Mouse (Mus musculus): ENCODE measurements at regions not wholly inside any gene's neighbourhood (a gene's known extent, or its start where the extent isn't known, plus 50 kb on each side); places are given as distances from the start of the nearest gene placed in this dataset.

DNA sequence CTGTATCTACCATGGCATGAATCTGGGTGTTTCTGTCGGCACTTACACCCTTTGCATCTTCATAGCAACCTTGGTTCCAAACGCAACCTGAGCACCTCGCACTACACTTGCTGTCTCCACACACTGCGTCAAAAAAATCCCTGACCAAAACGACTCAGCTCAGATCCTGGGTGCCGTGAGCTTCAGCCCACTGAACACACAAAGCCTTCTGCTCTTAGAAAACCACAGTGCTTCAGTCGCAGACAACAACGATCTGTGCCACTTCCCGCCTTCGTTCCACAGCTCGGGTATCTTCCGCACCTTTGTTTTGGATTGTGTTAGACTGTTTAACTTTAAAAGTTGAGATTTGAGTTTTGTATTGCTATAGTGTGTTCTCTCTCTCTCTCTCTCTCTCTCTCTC is 105.7 kb downstream of the Sp3 start:
- no peaks in the 10 kb centered on the region for H3K9me3 ChIP-seq (replicated peaks; ENCODE audit: low read length)
- H3K9ac ChIP-seq (ENCODE audit: insufficient read depth, low read depth): no peak overlapping the region
- no peaks in the 10 kb centered on the region; the same call in 1 of the 2 replicates for H3K79me2 ChIP-seq (replicated peaks; ENCODE audit: control insufficient read depth, extremely low read depth, insufficient read depth, poor library complexity, severe bottlenecking)
- H3K27me3 ChIP-seq (replicated peaks): no peaks in the 10 kb centered on the region
- dilution Hi-C loops (cut with MboI; ENCODE audit: extremely low pct_ligation_motif_present, extremely low pct_unique_long_range_greater_than_20kb, low sequenced_read_pairs): no loop called here
- TF ChIP-seq HCFC1 (IDR thresholded peaks at IDR 0.05; ENCODE audit: low read depth, low read length) (no peak), BHLHE40 (IDR thresholded peaks at IDR 0.05; ENCODE audit: low read depth, low read length) (no peak), RCOR1 (conservative IDR thresholded peaks at IDR 0.05; ENCODE audit: low read depth, low read length) (no peak), EP300 (IDR thresholded peaks at IDR 0.05; ENCODE audit: low read length) (no peak), MXI1 (IDR thresholded peaks at IDR 0.05; ENCODE audit: low read depth, low read length) (no peak), ELF1 (IDR thresholded peaks at IDR 0.05; ENCODE audit: low read depth, low read length) (no peak), UBTF (IDR thresholded peaks at IDR 0.05; ENCODE audit: low read depth, low read length) (no peak), SIN3A (IDR thresholded peaks at IDR 0.05; ENCODE audit: low read length) (no peak), MAZ (IDR thresholded peaks at IDR 0.05; ENCODE audit: low read depth, low read length) (no peak), GABPA (IDR thresholded peaks at IDR 0.05; ENCODE audit: insufficient replicate concordance, low read depth, low read length) (no peak), MEF2A (IDR thresholded peaks at IDR 0.05; ENCODE audit: borderline replicate concordance, low read depth, low read length) (no peak), ZNF384 (IDR thresholded peaks at IDR 0.05; ENCODE audit: low read depth, low read length) (no peak)
- no peak for DNase-seq (ENCODE audit: extremely low read depth)
- H3K36me3 ChIP-seq (replicated peaks in 1 of 2; ENCODE audit: control insufficient read depth in 1 of 2, insufficient read depth in 1 of 2, low read length in 1 of 2): no peaks in the 10 kb centered on the region
- no peak overlapping the region for H3K4me2 ChIP-seq (ENCODE audit: insufficient read depth, low read depth, poor library complexity, severe bottlenecking)
- H3K4me1 ChIP-seq (ENCODE audit: control insufficient read depth in 1 of 2, insufficient read depth in 2 of 2): peaks cover 3 to 9% of the 10 kb centered on the region in 2 experiments; a peak in 2 of 4 replicates
- no peak overlapping the region for H3K4me3 ChIP-seq (replicated peaks in 1 of 3; ENCODE audit: low read depth in 2 of 3, low read length in 2 of 3, poor library complexity in 1 of 3)
- in situ Hi-C loops (cut with MboI; ENCODE audit: low pct_ligation_motif_present, low pct_unique_long_range_greater_than_20kb, low sequenced_read_pairs): no loop called here
- H3K27ac ChIP-seq (ENCODE audit: insufficient read depth, low read depth): no peak overlapping the region

DNA sequence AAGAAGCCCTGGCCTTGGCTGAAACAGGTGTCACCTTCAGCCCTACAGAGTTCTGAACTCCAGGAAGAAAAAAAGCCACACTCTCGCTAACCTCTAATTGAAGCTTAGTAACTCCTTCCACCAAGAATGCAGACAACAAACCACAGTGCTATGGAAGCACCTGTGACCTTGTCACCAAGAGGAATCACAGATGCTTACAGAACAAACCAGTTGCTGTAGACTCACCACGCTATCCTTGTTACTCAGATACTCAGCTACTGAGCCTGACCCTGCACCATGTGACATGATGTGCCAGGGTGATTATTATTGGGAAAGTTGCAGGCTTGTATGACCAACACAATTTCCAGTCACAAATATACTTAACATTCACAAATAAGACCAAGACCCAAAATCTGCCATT is 104.6 kb downstream of the Sp3 start:
- H3K9me3 ChIP-seq (replicated peaks; ENCODE audit: low read length): no peaks in the 10 kb centered on the region
- DNase-seq (ENCODE audit: extremely low read depth): no peak
- in situ Hi-C loops (cut with MboI; ENCODE audit: low pct_ligation_motif_present, low pct_unique_long_range_greater_than_20kb, low sequenced_read_pairs): no loop called here
- H3K79me2 ChIP-seq (replicated peaks; ENCODE audit: control insufficient read depth, extremely low read depth, insufficient read depth, poor library complexity, severe bottlenecking): no peaks in the 10 kb centered on the region; the same call in 1 of the 2 replicates
- TF ChIP-seq RCOR1 (conservative IDR thresholded peaks at IDR 0.05; ENCODE audit: low read depth, low read length) (no peak), HCFC1 (IDR thresholded peaks at IDR 0.05; ENCODE audit: low read depth, low read length) (no peak)
- dilution Hi-C loops (cut with MboI; ENCODE audit: extremely low pct_ligation_motif_present, extremely low pct_unique_long_range_greater_than_20kb, low sequenced_read_pairs): no loop called here
- no peaks in the 10 kb centered on the region for H3K27me3 ChIP-seq (replicated peaks)
- H3K27ac ChIP-seq (ENCODE audit: insufficient read depth, low read depth): no peak overlapping the region
- no peak overlapping the region for H3K4me2 ChIP-seq (ENCODE audit: insufficient read depth, low read depth, poor library complexity, severe bottlenecking)
- H3K4me1 ChIP-seq (ENCODE audit: control insufficient read depth in 1 of 2, insufficient read depth in 2 of 2): peaks cover 3 to 9% of the 10 kb centered on the region in 2 experiments; a peak in 2 of 4 replicates
- no peaks in the 10 kb centered on the region for H3K36me3 ChIP-seq (replicated peaks in 1 of 2; ENCODE audit: control insufficient read depth in 1 of 2, insufficient read depth in 1 of 2, low read length in 1 of 2)
- H3K4me3 ChIP-seq (replicated peaks in 1 of 3; ENCODE audit: low read depth in 2 of 3, low read length in 2 of 3, poor library complexity in 1 of 3): no peak overlapping the region
- H3K9ac ChIP-seq (ENCODE audit: insufficient read depth, low read depth): no peak overlapping the region

DNA sequence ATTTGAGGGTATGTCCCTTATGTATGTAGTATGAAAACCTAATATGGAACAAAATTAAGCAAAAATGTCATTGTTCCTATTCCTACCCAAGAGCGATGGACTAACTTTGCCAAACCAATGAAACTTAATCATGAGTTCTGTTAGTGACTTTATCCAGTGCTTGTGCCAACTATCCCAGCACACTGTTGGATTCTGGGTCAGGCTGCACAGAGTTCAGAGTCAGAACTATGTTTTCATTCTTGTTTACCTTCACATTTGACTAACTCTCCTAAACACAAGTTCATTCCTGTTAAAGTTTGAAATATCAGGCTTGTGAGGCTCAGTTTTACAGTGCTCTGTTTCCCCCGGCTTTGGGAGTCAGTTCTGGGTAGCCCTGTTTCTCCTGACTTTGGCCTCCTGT is 100.2 kb downstream of the Sp3 start:
- dilution Hi-C loops (cut with MboI; ENCODE audit: extremely low pct_ligation_motif_present, extremely low pct_unique_long_range_greater_than_20kb, low sequenced_read_pairs): no loop called here
- Histone ChIP-seq H3K9me3 (replicated peaks; ENCODE audit: low read length) (no peaks in the 10 kb centered on the region), H3K79me2 (replicated peaks; ENCODE audit: control insufficient read depth, extremely low read depth, insufficient read depth, poor library complexity, severe bottlenecking) (no peaks in the 10 kb centered on the region; the same call in 1 of the 2 replicates), H3K27ac (ENCODE audit: insufficient read depth, low read depth) (no peak overlapping the region), H3K4me1 (ENCODE audit: control insufficient read depth in 1 of 2, insufficient read depth in 2 of 2) (no peaks in the 10 kb centered on the region), H3K36me3 (replicated peaks in 1 of 2; ENCODE audit: control insufficient read depth in 1 of 2, insufficient read depth in 1 of 2, low read length in 1 of 2) (no peaks in the 10 kb centered on the region), H3K4me2 (ENCODE audit: insufficient read depth, low read depth, poor library complexity, severe bottlenecking) (no peak overlapping the region), H3K27me3 (replicated peaks) (no peaks in the 10 kb centered on the region), H3K4me3 (replicated peaks in 1 of 3; ENCODE audit: low read depth in 2 of 3, low read length in 2 of 3, poor library complexity in 1 of 3) (no peak overlapping the region), H3K9ac (ENCODE audit: insufficient read depth, low read depth) (no peak overlapping the region)
- DNase-seq (ENCODE audit: extremely low read depth): no peak
- in situ Hi-C loops (cut with MboI; ENCODE audit: low pct_ligation_motif_present, low pct_unique_long_range_greater_than_20kb, low sequenced_read_pairs): no loop called here
- TF ChIP-seq RAD21 (IDR thresholded peaks at IDR 0.05; ENCODE audit: low read depth, low read length) (no peak), JUN (IDR thresholded peaks at IDR 0.05; ENCODE audit: insufficient read depth, low read depth, low read length) (no peak), PAX5 (IDR thresholded peaks at IDR 0.05; ENCODE audit: low read length) (no peak), SMC3 (IDR thresholded peaks at IDR 0.05; ENCODE audit: low read depth, low read length) (no peak), MAZ (IDR thresholded peaks at IDR 0.05; ENCODE audit: low read depth, low read length) (no peak), HCFC1 (IDR thresholded peaks at IDR 0.05; ENCODE audit: low read depth, low read length) (no peak), ELF1 (IDR thresholded peaks at IDR 0.05; ENCODE audit: low read depth, low read length) (no peak), MXI1 (IDR thresholded peaks at IDR 0.05; ENCODE audit: low read depth, low read length) (no peak), ZNF384 (IDR thresholded peaks at IDR 0.05; ENCODE audit: low read depth, low read length) (no peak), ZMIZ1 (IDR thresholded peaks at IDR 0.05; ENCODE audit: low read depth, low read length) (no peak), EP300 (IDR thresholded peaks at IDR 0.05; ENCODE audit: low read length) (no peak), NELFE (IDR thresholded peaks at IDR 0.05; ENCODE audit: low read depth, low read length) (no peak), MAX (IDR thresholded peaks at IDR 0.05; ENCODE audit: low read length) (no peak), MYC (IDR thresholded peaks at IDR 0.05; ENCODE audit: low read depth, low read length) (no peak), CHD1 (IDR thresholded peaks at IDR 0.05; ENCODE audit: low read depth, low read length) (no peak)
